Mouse (Mus musculus): ENCODE results near the gene Pus3.

DNA sequence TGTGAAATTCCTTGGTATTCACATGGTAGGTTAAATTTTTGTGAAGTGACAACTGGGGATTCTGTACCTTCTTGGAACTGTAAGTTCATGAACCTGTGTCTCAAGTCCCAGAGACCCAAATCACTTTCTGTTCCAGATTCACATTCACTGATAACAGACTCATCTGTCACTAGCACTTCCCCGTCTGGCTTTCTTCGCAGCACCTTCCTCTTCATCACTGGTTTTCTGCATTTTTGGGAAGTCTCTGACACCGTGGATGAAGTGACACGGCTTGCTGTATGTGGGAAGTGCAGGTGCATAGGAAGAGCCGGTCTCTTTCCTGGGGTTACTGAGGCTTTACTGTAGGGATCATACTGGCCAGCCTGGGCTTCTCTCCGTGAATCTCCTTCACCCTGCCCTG lies 3.2 kb downstream of the Pus3 start:
- no peak for TF ChIP-seq POLR2A (IDR thresholded peaks at IDR 0.05; ENCODE audit: borderline replicate concordance, extremely low read depth, low read depth, low read length)
- TF ChIP-seq CTCF (IDR thresholded peaks at IDR 0.05; ENCODE audit: insufficient read depth, low read length) = no peak
